Mouse (Mus musculus) heart, embryonic 12.5 days (tissue): ENCODE results near the gene Aloxe3. TPM values are rescaled to one million over a fixed set of nuclear protein-coding genes. Genes with fewer than 3 reads are reported as not detected.

Experiments
- ATAC-seq: fragments of 200-750 bp; cut with Nextera tagmentation; 2 replicates; pipeline ENCODE4 v1.8.0; 2017; ENCODE audit warnings: moderate TSS enrichment, moderate library complexity; ENCODE audit not compliant: insufficient number of reproducible peaks, low FRiP score
- H3K27ac ChIP-seq: fragments of 300-500 bp; sonication (generic); 2 replicates; pipeline ENCODE4 v1.5.1; 2016; ENCODE audit warnings: mild to moderate bottlenecking, moderate library complexity; ENCODE audit not compliant: poor library complexity, severe bottlenecking
- H3K27me3 ChIP-seq: fragments of 300-500 bp; sonication (generic); replicated peaks from 2 replicates; pipeline ENCODE4 v1.6.1; 2016; ENCODE audit warnings: mild to moderate bottlenecking, moderate library complexity
- H3K36me3 ChIP-seq: fragments of 300-500 bp; sonication (generic); 2 replicates; pipeline ENCODE4 v1.6.1; 2016; ENCODE audit warnings: mild to moderate bottlenecking, moderate library complexity
- H3K4me1 ChIP-seq: fragments of 300-500 bp; sonication (generic); replicated peaks from 2 replicates; pipeline ENCODE4 v1.6.1; 2016; ENCODE audit warnings: mild to moderate bottlenecking
- H3K4me2 ChIP-seq: fragments of 300-500 bp; sonication (generic); 2 replicates; pipeline ENCODE4 v1.6.1; 2016; ENCODE audit warnings: mild to moderate bottlenecking, moderate library complexity
- H3K4me3 ChIP-seq: fragments of 300-500 bp; sonication (generic); 2 replicates; pipeline ENCODE4 v1.5.1; 2016; ENCODE audit warnings: mild to moderate bottlenecking
- H3K9ac ChIP-seq: fragments of 300-500 bp; sonication (generic); 2 replicates; pipeline ENCODE4 v1.6.1; 2016; ENCODE audit warnings: mild to moderate bottlenecking, moderate library complexity
- H3K9me3 ChIP-seq: fragments of 300-500 bp; sonication (generic); replicated peaks from 2 replicates; pipeline ENCODE4 v1.6.1; 2016; ENCODE audit warnings: mild to moderate bottlenecking, moderate library complexity
- WGBS: fragments of 180-500 bp; shearing (Covaris S2); methylation state at CpG from one replicate; pipeline ENCODE4 v1.1.7; 2016; 5-methylcytosine and 5-hydroxymethylcytosine counted together
- polyA plus RNA-seq: library from polyadenylated mRNA; unstranded; fragments of >200 nt; fragmentation: Nextera tagmentation; extraction: Ambion mirVana; gene quantifications from 2 replicates; pipeline ENCODE4 v1.2.1, GENCODE M21; 2016

The Aloxe3 gene
- polyA plus RNA-seq, 1 experiment from 2014 or later = 0.54 TPM

- no peaks in the 10 kb centered on the region for H3K9me3 ChIP-seq
- ATAC-seq = no peak
- peak overlapping the region; percentile 95 for H3K4me2 ChIP-seq
- peaks cover 56% of the 10 kb centered on the region for H3K4me1 ChIP-seq
- WGBS = 3% methylated on average over 27 of the region's 27 CpGs
- peaks cover 21% of the 10 kb centered on the region for H3K36me3 ChIP-seq
- H3K27ac ChIP-seq = peak overlapping the region; percentile 95
- peak overlapping the region; percentile 64 for H3K4me3 ChIP-seq
- H3K27me3 ChIP-seq = no peaks in the 10 kb centered on the region
- H3K9ac ChIP-seq = peak overlapping the region; percentile 79
These were observed 30.0 kb upstream of the Aloxe3 start for GRCm38 (mm10) chr11:69095511-69096231.

GRCm38 (mm10) chr11:69096360-69096986, 29.2 kb upstream of the Aloxe3 start:
- H3K4me1 ChIP-seq = peaks cover 56% of the 10 kb centered on the region
- H3K9ac ChIP-seq = peak overlapping the region; percentile 79
- no peaks in the 10 kb centered on the region for H3K9me3 ChIP-seq
- H3K4me2 ChIP-seq = peak overlapping the region; percentile 95
- no peak for ATAC-seq
- WGBS = 14% methylated on average over 9 of the region's 9 CpGs
- peaks cover 21% of the 10 kb centered on the region for H3K36me3 ChIP-seq
- peak overlapping the region; percentile 95 for H3K27ac ChIP-seq
- peak overlapping the region; percentile 64 for H3K4me3 ChIP-seq
- no peaks in the 10 kb centered on the region for H3K27me3 ChIP-seq

- Histone ChIP-seq H3K4me2 (peak overlapping the region; percentile 95), H3K4me1 (peaks cover 48% of the 10 kb centered on the region), H3K9me3 (no peaks in the 10 kb centered on the region), H3K36me3 (peaks cover 23% of the 10 kb centered on the region), H3K27ac (peak overlapping the region; percentile 95), H3K27me3 (no peaks in the 10 kb centered on the region), H3K9ac (peak overlapping the region; percentile 66), H3K4me3 (peak overlapping the region; percentile 32)
- WGBS = 2% methylated on average over 27 of the region's 29 CpGs
- ATAC-seq = peak; percentile 58
These were observed 28.5 kb upstream of the Aloxe3 start for GRCm38 (mm10) chr11:69096987-69097900.

- peak overlapping the region; percentile 66 for H3K9ac ChIP-seq
- no peaks in the 10 kb centered on the region for H3K9me3 ChIP-seq
- H3K4me3 ChIP-seq = peak overlapping the region; percentile 56
- peaks cover 27% of the 10 kb centered on the region for H3K36me3 ChIP-seq
- peaks cover 47% of the 10 kb centered on the region for H3K4me1 ChIP-seq
- peak overlapping the region; percentile 95 for H3K27ac ChIP-seq
- H3K27me3 ChIP-seq = no peaks in the 10 kb centered on the region
- no peak for ATAC-seq
- 26% methylated on average over 8 of the region's 8 CpGs for WGBS
- peak overlapping the region; percentile 95 for H3K4me2 ChIP-seq
These were observed 27.5 kb upstream of the Aloxe3 start for GRCm38 (mm10) chr11:69098039-69098761.

GRCm38 (mm10) chr11:69098762-69099091, 27.0 kb upstream of the Aloxe3 start:
- peaks cover 47% of the 10 kb centered on the region for H3K4me1 ChIP-seq

GRCm38 (mm10) chr11:69099177-69099914, 26.4 kb upstream of the Aloxe3 start:
- H3K4me3 ChIP-seq = peak overlapping the region; percentile 56
- under 1% methylated on average over 22 of the region's 22 CpGs for WGBS
- no peak for ATAC-seq
- peak overlapping the region; percentile 78 for H3K9ac ChIP-seq
- H3K36me3 ChIP-seq = peaks cover 39% of the 10 kb centered on the region
- H3K27ac ChIP-seq = peak overlapping the region; percentile 95
- peaks cover 47% of the 10 kb centered on the region for H3K4me1 ChIP-seq
- H3K27me3 ChIP-seq = no peaks in the 10 kb centered on the region
- no peaks in the 10 kb centered on the region for H3K9me3 ChIP-seq
- peak overlapping the region; percentile 95 for H3K4me2 ChIP-seq

More at GRCm38 (mm10) chr11:69098762-69099091, 27.0 kb upstream of the Aloxe3 start:
- Histone ChIP-seq H3K27me3 (no peaks in the 10 kb centered on the region), H3K36me3 (peaks cover 33% of the 10 kb centered on the region), H3K27ac (peak overlapping the region; percentile 95), H3K4me3 (peak overlapping the region; percentile 56), H3K9me3 (no peaks in the 10 kb centered on the region), H3K4me2 (peak overlapping the region; percentile 95), H3K9ac (peak overlapping the region; percentile 78)
- under 1% methylated on average over 19 of the region's 19 CpGs for WGBS
- ATAC-seq = peak; percentile 58

- H3K4me1 ChIP-seq = peaks cover 47% of the 10 kb centered on the region
- H3K4me3 ChIP-seq = peak overlapping the region; percentile 56
- H3K4me2 ChIP-seq = peak overlapping the region; percentile 95
- ATAC-seq = peak; percentile 46
- H3K9ac ChIP-seq = peak overlapping the region; percentile 78
- H3K9me3 ChIP-seq = no peaks in the 10 kb centered on the region
- peaks cover 45% of the 10 kb centered on the region for H3K36me3 ChIP-seq
- H3K27me3 ChIP-seq = no peaks in the 10 kb centered on the region
- peak overlapping the region; percentile 95 for H3K27ac ChIP-seq
- under 1% methylated on average over 23 of the region's 23 CpGs for WGBS
These were observed 25.8 kb upstream of the Aloxe3 start for GRCm38 (mm10) chr11:69099915-69100345.

GRCm38 (mm10) chr11:69100639-69101360, 24.9 kb upstream of the Aloxe3 start:
- peak overlapping the region; percentile 95 for H3K4me2 ChIP-seq
- H3K9ac ChIP-seq = peak overlapping the region; percentile 78
- peaks cover 53% of the 10 kb centered on the region for H3K36me3 ChIP-seq
- H3K27ac ChIP-seq = peak overlapping the region; percentile 95
- 88% methylated on average over 20 of the region's 20 CpGs for WGBS
- peaks cover 46% of the 10 kb centered on the region for H3K4me1 ChIP-seq
- no peaks in the 10 kb centered on the region for H3K27me3 ChIP-seq
- H3K4me3 ChIP-seq = peak overlapping the region; percentile 56
- H3K9me3 ChIP-seq = no peaks in the 10 kb centered on the region
- ATAC-seq = no peak

GRCm38 (mm10) chr11:69101604-69102402, 23.9 kb upstream of the Aloxe3 start:
- no peak for ATAC-seq
- no peak overlapping the region for H3K9ac ChIP-seq
- peaks cover 64% of the 10 kb centered on the region for H3K36me3 ChIP-seq
- H3K27ac ChIP-seq = no peak overlapping the region
- WGBS = 85% methylated on average over 21 of the region's 21 CpGs
- H3K4me1 ChIP-seq = peaks cover 36% of the 10 kb centered on the region
- H3K9me3 ChIP-seq = no peaks in the 10 kb centered on the region
- H3K27me3 ChIP-seq = no peaks in the 10 kb centered on the region
- no peak overlapping the region for H3K4me3 ChIP-seq
- H3K4me2 ChIP-seq = no peak overlapping the region
